Mouse (Mus musculus) MEL (cell line): ENCODE results near the gene Dusp1.

ENCODE experiments used
- CTCF ChIP-seq, 3 experiments: IDR thresholded peaks in 2 of 3; conservative IDR thresholded peaks in 1 of 3; 2 replicates each; pipeline ENCODE4 v1.5.1; 2011 to 2012; ENCODE audit warnings: low read length in 3 of 3, low read depth in 2 of 3, mild to moderate bottlenecking in 2 of 3, improper control_type of control experiment in 1 of 3, inconsistent platforms in 1 of 3, mixed read lengths in 1 of 3, moderate library complexity in 1 of 3; ENCODE audit not compliant: control insufficient read depth in 1 of 3, insufficient read depth in 1 of 3, poor library complexity in 1 of 3, severe bottlenecking in 1 of 3
- MAZ ChIP-seq: IDR thresholded peaks from 2 replicates; pipeline ENCODE4 v1.6.1; 2012; ENCODE audit warnings: low read depth, mild to moderate bottlenecking, inconsistent platforms, low read length, improper control_type of control experiment
- POLR2A ChIP-seq, 2 experiments: IDR thresholded peaks; 2 replicates each; pipeline ENCODE4 v1.6.1; 2011 to 2012; ENCODE audit warnings: low read length in 2 of 2, mild to moderate bottlenecking in 2 of 2, control low read depth in 1 of 2, improper control_type of control experiment in 1 of 2, low read depth in 1 of 2, moderate library complexity in 1 of 2; ENCODE audit not compliant: control insufficient read depth in 1 of 2, insufficient read depth in 1 of 2, poor library complexity in 1 of 2
- RCOR1 ChIP-seq: IDR thresholded peaks from 2 replicates; pipeline ENCODE4 v1.6.1; 2012; ENCODE audit warnings: low read depth, mild to moderate bottlenecking, inconsistent platforms, low read length, improper control_type of control experiment
- ZC3H11A ChIP-seq: IDR thresholded peaks from 2 replicates; pipeline ENCODE4 v1.6.1; 2012; ENCODE audit warnings: low read depth, mild to moderate bottlenecking, inconsistent platforms, low read length, improper control_type of control experiment

DNA sequence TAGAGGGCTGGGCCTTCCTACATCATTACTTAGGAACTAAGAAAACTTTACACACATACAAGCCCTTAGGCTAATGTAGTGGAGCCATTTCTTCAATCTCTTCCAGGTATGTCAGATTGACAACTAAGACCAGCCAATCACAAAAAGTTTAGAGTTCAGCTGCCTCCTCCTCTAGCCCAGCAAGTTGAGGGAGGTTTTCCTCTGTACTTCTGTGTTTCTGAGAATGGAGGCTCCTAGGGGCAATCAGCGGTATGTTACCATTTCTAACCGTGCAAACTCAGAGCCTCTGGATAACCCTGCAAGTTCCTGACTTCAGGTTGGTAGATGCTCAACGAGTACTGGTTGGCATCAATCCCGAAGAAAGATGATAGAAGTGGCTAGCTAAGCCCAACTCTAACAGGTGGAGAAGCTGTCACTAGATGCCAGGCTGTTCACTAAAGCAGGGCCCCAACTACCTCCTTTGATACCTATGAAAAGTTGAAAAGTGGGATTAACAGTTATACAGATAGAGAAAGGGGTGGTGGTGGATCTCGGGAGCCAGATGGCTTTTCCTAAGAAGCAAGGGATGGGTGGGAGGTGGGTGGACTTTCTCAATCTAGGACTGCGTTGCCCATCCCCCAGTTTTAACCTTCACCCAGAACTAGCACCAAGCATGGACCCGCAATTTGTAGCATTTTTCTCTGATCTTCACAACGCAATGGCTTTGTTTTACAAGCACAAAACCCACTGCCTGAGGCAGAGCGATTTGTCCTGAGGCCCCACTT, 1.2 kb downstream of the Dusp1 start:
- TF ChIP-seq RCOR1 (no peak), MAZ (no peak; the same call in 1 of the 2 replicates), POLR2A (IDR thresholded peaks at IDR 0.05; ENCODE audit: control insufficient read depth in 1 of 2, insufficient read depth in 1 of 2, low read depth in 1 of 2, low read length in 2 of 2, poor library complexity in 1 of 2) (no peak), ZC3H11A (no peak), CTCF (IDR thresholded peaks at IDR 0.05 in 2 of 3, conservative IDR thresholded peaks at IDR 0.05 in 1 of 3; ENCODE audit: control insufficient read depth in 1 of 3, insufficient read depth in 1 of 3, low read depth in 2 of 3, low read length in 3 of 3, poor library complexity in 1 of 3, severe bottlenecking in 1 of 3) (no peak; a peak in 1 of 6 replicates)
